Mouse (Mus musculus) ES-E14 (cell line): ENCODE results near the gene Astn2. TPM values are rescaled to one million over a fixed set of nuclear protein-coding genes. Genes with fewer than 3 reads are reported as not detected.

Source experiments
- DNase-seq: peaks from one replicate; pipeline ENCODE4 v3.0.0-alpha.2; 2013; ENCODE audit warnings: low read depth, low spot score
- H3K27ac ChIP-seq: 2 replicates; pipeline ENCODE4 v1.5.1; 2012; ENCODE audit warnings: low read depth, mild to moderate bottlenecking, low read length, moderate library complexity, mixed read lengths; ENCODE audit not compliant: poor library complexity, insufficient read depth, severe bottlenecking
- H3K36me3 ChIP-seq: 2 replicates; pipeline ENCODE4 v1.6.1; 2012; ENCODE audit warnings: mild to moderate bottlenecking, low read length, moderate library complexity, mixed read lengths; ENCODE audit not compliant: control insufficient read depth, poor library complexity, insufficient read depth, severe bottlenecking
- H3K4me1 ChIP-seq, 2 experiments: fragments of 150-350 bp in 1 of 2; sonication (generic) in 1 of 2; 2 replicates each; pipeline ENCODE4 v1.6.1; 2012; ENCODE audit warnings: low read length in 2 of 2, mild to moderate bottlenecking in 1 of 2, mixed read lengths in 1 of 2; ENCODE audit not compliant: control insufficient read depth in 2 of 2, insufficient read depth in 2 of 2, poor library complexity in 1 of 2
- H3K4me3 ChIP-seq, 2 experiments: fragments of 150-350 bp in 1 of 2; sonication (generic) in 1 of 2; 2 replicates each; pipeline ENCODE4 v1.5.1; 2012; ENCODE audit warnings: low read length in 2 of 2, low read depth in 1 of 2, mild to moderate bottlenecking in 1 of 2, mixed read lengths in 1 of 2; ENCODE audit not compliant: insufficient read depth in 1 of 2, poor library complexity in 1 of 2, severe bottlenecking in 1 of 2
- H3K9ac ChIP-seq: 2 replicates; pipeline ENCODE4 v1.6.1; 2012; ENCODE audit warnings: low read depth, mild to moderate bottlenecking, low read length, mixed read lengths; ENCODE audit not compliant: poor library complexity, insufficient read depth, severe bottlenecking
- H3K9me3 ChIP-seq: fragments of 150-350 bp; sonication (generic); 2 replicates; pipeline ENCODE4 v1.6.1; 2012; ENCODE audit warnings: low read depth, mild to moderate bottlenecking, low read length; ENCODE audit not compliant: control insufficient read depth, insufficient read depth
- CHD2 ChIP-seq: IDR thresholded peaks from 2 replicates; pipeline ENCODE4 v1.6.1; 2014; ENCODE audit warnings: mild to moderate bottlenecking, low read depth, low read length, inconsistent platforms
- HCFC1 ChIP-seq: IDR thresholded peaks from 2 replicates; pipeline ENCODE4 v1.6.1; 2012; ENCODE audit warnings: low read length, inconsistent platforms, borderline replicate concordance; ENCODE audit not compliant: insufficient read depth
- MAFK ChIP-seq: IDR thresholded peaks from 2 replicates; pipeline ENCODE4 v1.6.1; 2014; ENCODE audit warnings: mild to moderate bottlenecking, low read depth, low read length, inconsistent platforms; ENCODE audit not compliant: insufficient read depth
- ZC3H11A ChIP-seq: IDR thresholded peaks from 2 replicates; pipeline ENCODE4 v1.6.1; 2012; ENCODE audit warnings: low read depth, mild to moderate bottlenecking, inconsistent platforms, low read length, borderline replicate concordance
- ZNF384 ChIP-seq: IDR thresholded peaks from 2 replicates; pipeline ENCODE4 v1.6.1; 2012; ENCODE audit warnings: low read depth, low read length, inconsistent platforms
- in situ Hi-C, 2 experiments: fragments of 600-800 bp; cut with MboI; formaldehyde crosslinking; loops; one replicate each; pipeline ENCODE4 v1.15.1; 2025; ENCODE audit warnings: low sequenced_read_pairs in 2 of 2, inconsistent platforms in 1 of 2; ENCODE audit not compliant: unreplicated experiment in 2 of 2
- total RNA-seq: library from RNA; depleted of rRNA; stranded (reverse); fragments of 300-350 nt; gene quantifications from 2 replicates; pipeline ENCODE4 v1.2.3, GENCODE M21; 2012

The Astn2 gene
- total RNA-seq, 1 experiment = 0.04 TPM

DNA sequence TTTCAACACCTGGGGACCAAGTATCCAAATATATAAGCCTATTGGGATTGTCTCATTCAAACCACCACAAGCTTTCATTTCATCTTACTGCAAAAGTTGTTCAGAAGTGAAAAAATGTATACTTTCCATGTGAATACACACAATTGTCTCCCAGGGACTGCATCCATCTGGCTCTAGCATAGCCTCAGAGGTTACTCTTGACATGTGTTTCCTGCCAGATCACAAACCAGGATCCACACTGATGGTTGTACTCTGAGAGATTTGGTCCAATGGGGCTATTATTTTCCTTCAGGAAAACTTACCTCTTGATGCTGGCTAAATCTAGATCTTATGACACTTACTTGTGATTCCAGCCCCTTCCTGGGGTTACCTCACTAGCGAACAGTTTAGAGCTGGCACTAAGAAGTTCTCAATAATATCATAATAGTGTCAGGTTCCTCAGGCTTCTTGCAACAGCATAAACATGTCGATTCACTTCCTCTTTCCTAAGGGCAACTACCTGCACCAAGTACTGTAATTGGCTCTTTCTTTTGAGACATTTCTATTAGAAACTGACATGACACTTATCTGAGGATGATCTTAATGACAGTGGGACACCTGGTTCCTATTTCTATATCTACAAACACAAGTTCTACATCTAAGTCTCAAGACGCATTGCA, 361.3 kb downstream of the Astn2 start:
- no peak for TF ChIP-seq ZC3H11A
- no peak for TF ChIP-seq MAFK
- no peak for TF ChIP-seq CHD2
- no peak for TF ChIP-seq HCFC1
- TF ChIP-seq ZNF384 = no peak
- no peak overlapping the region for H3K9ac ChIP-seq
- no peak for DNase-seq
- H3K27ac ChIP-seq = no peak overlapping the region
- H3K9me3 ChIP-seq = no peaks in the 10 kb centered on the region
- in situ Hi-C loops = no loop called here
- no peaks in the 10 kb centered on the region for H3K36me3 ChIP-seq
- no peak overlapping the region for H3K4me3 ChIP-seq
- H3K4me1 ChIP-seq = no peaks in the 10 kb centered on the region

DNA sequence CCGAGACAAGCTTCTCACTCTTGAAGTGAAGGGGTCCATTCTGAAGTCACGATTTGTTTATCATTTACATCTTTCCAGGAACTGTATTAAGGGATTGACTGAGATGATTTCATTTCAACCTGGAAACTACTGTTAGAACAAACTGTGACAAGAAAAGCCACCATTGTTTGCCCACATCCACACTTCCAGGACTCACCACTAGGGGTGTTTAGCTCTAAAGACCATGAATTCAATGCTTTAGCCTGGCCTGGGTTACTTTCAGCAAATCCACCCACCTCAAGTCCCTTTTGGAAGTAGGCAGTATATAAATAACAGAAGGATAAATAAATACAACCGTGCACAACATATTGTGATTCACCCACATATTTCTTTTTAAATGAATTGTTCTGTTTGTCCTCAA, 370.6 kb downstream of the Astn2 start:
- DNase-seq = peak; percentile 31
- no peaks in the 10 kb centered on the region for H3K9me3 ChIP-seq
- no peak overlapping the region for H3K9ac ChIP-seq
- no peak overlapping the region for H3K27ac ChIP-seq
- no peaks in the 10 kb centered on the region for H3K36me3 ChIP-seq
- in situ Hi-C loops = no loop called here
- no peaks in the 10 kb centered on the region for H3K4me1 ChIP-seq
- no peak for TF ChIP-seq MAFK
- TF ChIP-seq ZNF384 = no peak
- no peak for TF ChIP-seq HCFC1
- TF ChIP-seq ZC3H11A = no peak
- H3K4me3 ChIP-seq = no peak overlapping the region

DNA sequence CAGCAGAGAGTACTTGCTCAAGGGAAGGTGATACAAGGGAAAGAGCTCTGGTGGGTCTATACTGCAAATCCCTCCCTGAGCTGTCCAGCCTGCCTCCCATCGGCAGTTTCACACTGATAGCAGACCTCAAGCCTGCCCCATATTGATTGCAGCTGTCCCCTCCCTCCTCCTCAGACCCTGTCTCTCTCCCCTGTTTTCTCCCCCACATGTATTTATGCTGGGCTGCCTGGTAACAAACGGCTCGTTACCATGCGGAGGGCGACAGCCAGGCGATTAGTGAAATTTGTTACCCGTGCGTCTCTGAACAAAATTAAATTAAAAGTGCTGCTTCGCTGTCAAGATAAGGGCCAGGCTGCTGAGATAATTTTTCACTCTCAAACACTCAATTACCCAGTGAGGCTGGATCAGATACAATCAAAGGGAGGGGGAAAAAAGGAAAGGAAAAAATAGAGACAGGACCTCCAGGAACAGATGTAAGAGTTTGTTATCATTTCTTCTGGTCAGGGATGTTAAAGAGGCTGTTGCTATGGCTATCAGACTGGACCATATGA, 373.0 kb downstream of the Astn2 start:
- no peak for DNase-seq

DNA sequence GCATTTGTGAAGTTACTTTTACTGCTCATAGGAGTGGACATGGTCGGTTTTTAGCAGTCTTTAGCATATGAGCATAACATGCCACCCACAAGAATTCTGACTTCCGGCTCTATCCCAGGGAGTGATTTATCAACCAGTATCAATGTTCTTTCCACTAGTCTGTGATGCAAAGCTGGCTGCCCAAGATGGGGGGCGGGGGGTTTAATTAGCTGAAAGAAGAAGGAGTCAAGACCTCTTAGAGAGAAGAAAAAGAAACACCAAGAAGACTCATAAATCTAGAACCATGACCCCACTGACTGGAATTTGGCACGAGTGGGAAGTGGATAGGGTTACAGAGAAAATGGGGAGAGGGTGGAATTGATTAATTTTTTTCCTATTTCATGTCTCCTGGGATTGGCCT, 374.5 kb downstream of the Astn2 start:
- H3K4me3 ChIP-seq = no peak overlapping the region
- no peaks in the 10 kb centered on the region for H3K9me3 ChIP-seq
- DNase-seq = no peak
- TF ChIP-seq ZC3H11A (no peak), ZNF384 (no peak), HCFC1 (no peak), MAFK (no peak), CHD2 (no peak)
- no peaks in the 10 kb centered on the region for H3K4me1 ChIP-seq
- H3K9ac ChIP-seq = no peak overlapping the region
- in situ Hi-C loops = no loop called here
- no peaks in the 10 kb centered on the region for H3K36me3 ChIP-seq
- no peak overlapping the region for H3K27ac ChIP-seq

More for the DNA sequence above, 373.0 kb downstream of the Astn2 start:
- Histone ChIP-seq H3K4me1 (no peaks in the 10 kb centered on the region), H3K4me3 (no peak overlapping the region), H3K9me3 (no peaks in the 10 kb centered on the region), H3K9ac (no peak overlapping the region), H3K36me3 (no peaks in the 10 kb centered on the region), H3K27ac (no peak overlapping the region)
- in situ Hi-C loops = no loop called here
- TF ChIP-seq HCFC1 (no peak), ZNF384 (no peak), ZC3H11A (no peak), CHD2 (no peak), MAFK (no peak)

DNA sequence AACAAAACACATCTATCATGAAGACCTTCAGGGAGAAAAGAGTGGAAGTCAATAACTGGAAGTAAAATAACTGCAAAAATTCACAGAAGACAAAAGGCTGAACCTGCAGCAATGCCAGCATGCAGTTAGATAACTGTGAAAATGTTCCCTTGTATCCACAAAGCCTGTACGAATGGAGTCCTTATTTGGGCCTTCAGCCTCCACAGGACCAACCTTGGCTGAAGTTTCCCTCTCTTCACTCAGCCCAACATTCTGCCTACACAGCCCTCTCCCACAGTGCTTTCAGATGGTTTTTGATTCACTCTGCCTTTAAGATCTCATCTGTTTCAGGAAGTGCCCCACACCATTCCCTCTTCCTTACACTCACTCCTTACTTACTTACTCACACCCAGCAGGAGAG, 376.5 kb downstream of the Astn2 start:
- DNase-seq = no peak
- in situ Hi-C loops = no loop called here
- Histone ChIP-seq H3K36me3 (no peaks in the 10 kb centered on the region), H3K4me3 (no peak overlapping the region), H3K9me3 (no peaks in the 10 kb centered on the region), H3K9ac (no peak overlapping the region), H3K4me1 (no peaks in the 10 kb centered on the region), H3K27ac (no peak overlapping the region)
- TF ChIP-seq CHD2 (no peak), ZC3H11A (no peak), HCFC1 (no peak), ZNF384 (no peak), MAFK (no peak)
